Mouse (Mus musculus) left cerebral cortex, postnatal 36 days (tissue): Measurements from ENCODE around the gene Taf8. TPM values are rescaled to one million over a fixed set of nuclear protein-coding genes. Genes with fewer than 3 reads are reported as not detected.

ENCODE experiments used
- DNase-seq, 2 experiments: peaks; one replicate each; pipeline ENCODE4 v3.0.0; 2021 to 2022; ENCODE audit warnings: low spot score in 2 of 2, mixed read lengths in 1 of 2
- intact Hi-C: fragments of 180-260 bp; cut with DNase I; formaldehyde crosslinking; loops from one replicate; pipeline ENCODE4 v1.15.1; 2025
- total RNA-seq, 2 experiments: library from RNA; stranded (reverse); gene quantifications; 2 replicates each; pipeline ENCODE4 v1.2.3; 2021

Taf8 gene
- total RNA-seq, 2 experiments from 2014 or later: 16.9 to 20.6 TPM

DNA sequence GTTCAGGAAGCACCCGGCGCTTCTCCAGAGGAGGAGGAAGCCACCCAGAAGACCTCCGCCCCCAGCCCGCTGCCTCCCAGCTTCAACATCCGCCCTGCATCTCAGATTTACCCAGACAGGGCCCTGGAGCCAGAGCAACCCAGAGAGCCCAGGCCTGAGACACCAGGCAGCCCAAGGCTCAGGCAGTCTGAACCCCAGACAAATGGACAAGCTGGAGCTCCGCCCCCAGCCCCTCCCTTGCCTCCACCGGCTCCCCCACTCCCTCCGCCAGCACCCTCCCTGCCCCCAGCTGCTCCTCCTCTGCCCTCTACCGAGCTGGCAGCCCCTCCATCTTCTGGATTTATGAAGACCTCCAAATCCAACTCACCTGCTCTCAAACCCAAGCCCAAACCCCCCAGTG is 35.8 kb downstream of the Taf8 start:
- no peak for DNase-seq
- intact Hi-C loops: no loop called here

DNA sequence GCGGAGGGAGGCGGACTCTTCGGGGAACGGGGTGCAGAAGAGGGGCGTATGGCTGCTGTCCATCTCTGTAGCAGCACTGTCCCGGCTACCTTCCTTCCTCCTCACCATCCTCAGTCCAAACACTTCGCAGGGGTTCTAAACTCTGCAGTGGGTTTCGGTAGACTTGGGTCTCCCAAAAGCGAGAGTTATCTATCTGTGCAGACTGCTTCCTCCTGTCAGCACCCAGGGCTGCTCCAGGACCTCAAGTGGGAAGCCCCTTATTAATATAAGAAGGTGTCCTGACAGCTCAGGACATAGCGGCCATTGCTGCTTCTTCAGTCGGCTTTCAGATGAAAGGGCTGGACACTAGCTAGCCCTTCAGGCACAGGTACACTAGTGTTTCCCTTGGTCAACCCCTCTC is 37.1 kb downstream of the Taf8 start:
- DNase-seq: no peak
- intact Hi-C loops: no loop called here

DNA sequence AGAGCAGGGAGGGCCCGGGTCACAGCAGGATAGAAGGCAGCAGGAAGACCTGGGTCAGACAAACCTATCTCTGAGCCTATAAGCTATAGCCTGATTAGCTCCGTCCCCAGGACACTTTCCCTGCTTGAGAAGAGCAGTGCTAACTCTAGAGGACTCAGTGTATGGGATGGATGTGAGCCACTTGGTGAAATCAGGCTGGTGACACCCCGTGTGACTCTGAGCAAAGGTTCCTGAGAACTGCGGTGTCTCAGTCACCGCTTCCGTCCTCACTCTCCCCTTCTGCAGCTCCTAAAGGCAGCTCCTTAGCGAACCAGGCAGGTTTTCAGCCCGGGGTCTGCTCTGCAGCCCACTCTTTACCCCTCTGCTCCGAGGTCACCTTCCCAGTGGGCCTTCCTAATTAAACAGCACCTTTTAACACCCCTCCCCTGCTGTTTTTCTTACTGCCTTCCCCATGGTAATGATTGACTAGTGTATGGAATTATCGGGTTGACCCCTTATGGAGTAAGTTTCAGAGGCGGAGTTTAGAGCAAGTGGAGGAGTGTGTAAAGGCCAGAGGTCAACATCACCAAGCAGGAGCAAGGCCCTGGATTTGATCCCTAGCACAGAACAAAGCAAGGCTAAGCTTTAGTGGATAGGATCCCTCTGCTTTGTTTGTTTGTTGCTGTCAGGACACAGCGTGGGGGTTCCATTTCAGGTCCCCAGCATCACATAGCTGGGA is 37.7 kb downstream of the Taf8 start:
- intact Hi-C loops: no loop called here
- no peak for DNase-seq

DNA sequence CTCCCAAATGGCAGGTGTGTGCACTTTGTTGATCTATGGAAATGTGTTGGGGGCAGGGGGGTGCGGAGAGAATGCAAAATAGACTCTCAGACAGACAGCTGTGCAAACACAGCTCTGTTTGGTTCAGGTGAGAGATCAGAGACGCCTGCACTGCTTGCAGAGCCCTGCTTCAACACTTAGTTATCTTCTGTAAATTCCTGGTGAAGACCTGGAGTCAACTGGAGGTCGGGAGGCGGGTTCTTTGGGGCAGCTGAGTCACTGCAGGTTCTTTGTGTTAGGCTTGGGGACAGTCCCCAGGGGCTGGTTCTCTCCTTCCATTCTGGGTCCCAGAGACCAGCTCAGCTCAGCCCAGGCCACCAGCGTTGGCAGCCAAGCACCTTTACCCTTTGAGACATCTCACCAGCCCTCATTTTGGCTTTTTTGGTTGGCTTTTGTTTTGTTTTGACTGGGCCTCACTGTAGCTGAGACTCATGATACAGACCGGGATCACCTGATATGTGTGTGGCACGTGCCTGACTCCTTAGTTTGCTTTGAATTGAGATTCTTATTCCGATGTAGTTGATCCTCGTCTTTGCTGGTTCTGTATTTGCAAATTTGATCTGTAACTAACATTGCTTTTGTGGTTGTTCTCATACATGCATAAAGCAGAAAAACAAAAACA is 39.2 kb downstream of the Taf8 start:
- intact Hi-C loops: no loop called here
- DNase-seq: no peak

DNA sequence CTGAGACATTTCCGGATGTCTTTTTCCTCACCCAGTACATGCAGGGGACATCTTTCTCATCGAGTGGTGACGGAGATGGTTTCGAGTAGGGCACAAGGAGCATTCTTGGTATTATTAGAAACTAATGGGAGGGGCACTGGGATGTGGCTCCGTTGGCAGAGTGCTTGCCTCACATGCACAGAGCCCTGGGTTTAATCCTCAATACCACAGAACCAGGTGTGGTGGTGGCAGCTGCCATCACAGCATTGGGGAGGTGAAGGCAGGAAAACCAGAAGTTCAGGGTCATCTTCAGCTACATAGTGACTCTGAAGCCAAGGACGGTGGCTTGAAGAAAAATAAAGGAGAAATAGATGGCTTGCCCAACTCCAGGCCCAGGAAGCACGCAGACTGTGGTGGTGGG is 39.9 kb downstream of the Taf8 start:
- DNase-seq: no peak
- intact Hi-C loops: no loop called here

DNA sequence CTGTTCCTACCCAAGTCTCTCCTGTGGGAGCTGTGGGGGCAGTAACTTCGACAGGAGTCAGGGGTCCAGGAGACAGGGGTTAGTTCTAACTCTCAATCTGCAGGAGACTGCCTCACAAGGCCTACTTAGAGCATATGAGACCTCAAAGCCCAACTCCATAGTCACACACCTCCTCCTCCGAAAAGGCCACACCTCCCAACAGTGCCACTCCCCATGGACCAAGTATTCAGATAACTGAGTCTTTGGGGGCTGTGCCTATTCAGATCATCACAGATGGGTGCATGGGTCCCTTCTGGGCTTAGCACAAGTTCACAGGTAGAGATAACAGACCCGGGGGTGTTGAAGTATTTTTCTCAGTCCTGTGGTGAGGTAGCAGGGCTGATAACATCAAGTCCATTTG is 40.4 kb downstream of the Taf8 start:
- intact Hi-C loops: no loop called here
- no peak for DNase-seq

DNA sequence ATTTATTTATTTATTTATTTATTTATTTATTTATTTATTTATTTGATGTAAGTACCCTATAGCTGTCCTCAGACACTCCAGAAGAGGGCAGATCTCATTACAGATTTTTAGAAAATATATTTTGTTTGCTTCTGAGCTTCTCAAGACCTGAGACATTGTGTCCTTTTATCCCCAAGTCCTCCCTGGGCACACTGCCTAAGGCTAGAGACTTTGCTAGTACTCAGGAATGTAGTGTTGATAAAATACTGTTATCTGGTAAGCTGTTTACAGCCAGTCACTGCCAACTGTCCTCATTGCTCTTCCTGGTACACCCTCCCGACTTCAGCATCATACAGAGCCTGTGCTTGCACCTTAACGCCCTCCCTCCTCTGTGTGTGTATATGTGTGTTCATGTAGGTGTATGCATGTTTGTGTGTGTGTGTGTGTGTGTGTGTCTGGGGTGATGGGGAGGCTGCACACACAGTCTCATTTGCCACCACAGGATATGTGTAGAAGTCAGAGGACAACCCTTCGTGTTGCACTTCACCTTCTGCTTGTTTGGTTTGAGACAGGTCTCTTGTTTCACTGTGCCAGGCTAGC is 42.7 kb downstream of the Taf8 start:
- intact Hi-C loops: no loop called here

DNA sequence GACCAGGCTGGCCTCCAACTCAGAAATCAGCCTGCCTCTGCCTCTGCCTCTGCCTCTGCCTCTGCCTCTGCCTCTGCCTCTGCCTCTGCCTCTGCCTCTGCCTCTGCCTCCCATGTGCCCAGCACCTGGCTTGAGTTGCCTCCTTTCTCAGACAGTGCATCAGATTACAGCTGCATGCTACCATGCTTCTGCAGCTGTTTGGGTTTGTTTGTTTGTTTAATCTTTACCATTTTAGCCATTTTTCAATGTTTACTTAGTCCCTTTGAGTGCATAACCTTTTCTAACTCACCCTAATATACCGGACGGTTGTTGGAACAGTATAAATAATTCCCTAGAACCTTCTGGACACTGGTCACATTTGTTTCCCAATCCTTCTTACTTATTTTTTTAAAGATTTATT is 43.2 kb downstream of the Taf8 start:
- intact Hi-C loops: no loop called here
- no peak for DNase-seq

More for the DNA sequence above, 42.7 kb downstream of the Taf8 start:
- DNase-seq: no peak

DNA sequence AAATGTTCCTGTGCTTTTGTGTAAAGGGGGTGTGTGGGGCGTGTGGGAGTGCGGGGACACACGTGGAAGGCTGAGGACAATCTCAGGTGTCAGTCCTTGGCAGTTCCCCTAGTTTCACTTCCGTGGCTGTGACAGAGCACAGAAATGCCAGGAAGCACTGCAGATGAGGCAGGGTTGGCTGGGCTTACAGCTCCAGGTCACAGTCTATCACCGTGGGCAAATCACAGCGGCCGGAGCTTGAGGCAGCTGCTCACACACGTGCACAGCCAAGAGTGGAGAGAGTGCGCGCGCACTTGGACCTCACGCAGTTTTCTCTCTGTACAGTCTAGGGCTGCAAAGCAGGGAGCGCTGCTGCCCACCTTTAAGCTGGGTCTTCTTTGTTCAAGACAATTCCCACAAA is 43.8 kb downstream of the Taf8 start:
- DNase-seq: no peak
- intact Hi-C loops: no loop called here

DNA sequence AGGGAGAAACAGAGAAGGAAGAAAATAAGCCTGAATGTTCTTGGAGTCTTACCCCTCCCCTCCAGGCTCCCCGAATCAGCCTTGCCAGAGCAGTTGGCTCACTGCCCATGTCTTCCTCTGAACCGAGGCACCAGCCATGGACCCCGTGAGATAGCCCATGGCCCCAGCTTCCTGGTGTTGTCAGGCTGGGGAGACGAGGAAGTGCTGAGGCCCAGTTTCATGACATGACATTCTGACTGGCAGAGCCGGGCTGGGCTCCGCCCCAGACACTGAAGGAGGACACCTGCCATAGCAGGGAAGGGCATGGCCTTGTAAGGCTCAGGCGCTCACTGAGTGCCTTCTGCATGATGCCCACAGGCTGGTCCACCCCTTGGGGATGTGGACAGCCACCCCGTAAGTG is 47.4 kb downstream of the Taf8 start:
- no peak for DNase-seq
- intact Hi-C loops: no loop called here

DNA sequence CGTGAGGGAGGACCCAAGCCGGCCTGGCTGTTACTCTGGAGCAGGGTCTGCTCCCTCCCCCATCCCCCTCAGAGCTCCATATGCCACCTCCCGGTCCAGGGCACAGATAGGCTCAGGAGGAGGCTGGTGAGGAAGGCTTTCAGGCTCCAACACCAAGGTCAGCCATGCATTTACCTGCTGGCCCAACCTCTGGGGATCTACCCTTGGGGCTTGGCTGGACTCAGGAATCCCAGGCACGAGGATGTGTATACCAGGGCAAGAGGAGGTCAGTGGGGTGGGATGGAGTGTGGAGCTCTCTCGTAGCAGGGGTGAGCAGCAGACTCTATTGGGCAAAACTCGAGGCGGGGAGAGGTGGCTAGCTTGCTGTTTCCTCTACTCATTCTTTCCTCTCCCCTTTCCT is 49.2 kb downstream of the Taf8 start:
- DNase-seq: no peak
- intact Hi-C loops: no loop called here

DNA sequence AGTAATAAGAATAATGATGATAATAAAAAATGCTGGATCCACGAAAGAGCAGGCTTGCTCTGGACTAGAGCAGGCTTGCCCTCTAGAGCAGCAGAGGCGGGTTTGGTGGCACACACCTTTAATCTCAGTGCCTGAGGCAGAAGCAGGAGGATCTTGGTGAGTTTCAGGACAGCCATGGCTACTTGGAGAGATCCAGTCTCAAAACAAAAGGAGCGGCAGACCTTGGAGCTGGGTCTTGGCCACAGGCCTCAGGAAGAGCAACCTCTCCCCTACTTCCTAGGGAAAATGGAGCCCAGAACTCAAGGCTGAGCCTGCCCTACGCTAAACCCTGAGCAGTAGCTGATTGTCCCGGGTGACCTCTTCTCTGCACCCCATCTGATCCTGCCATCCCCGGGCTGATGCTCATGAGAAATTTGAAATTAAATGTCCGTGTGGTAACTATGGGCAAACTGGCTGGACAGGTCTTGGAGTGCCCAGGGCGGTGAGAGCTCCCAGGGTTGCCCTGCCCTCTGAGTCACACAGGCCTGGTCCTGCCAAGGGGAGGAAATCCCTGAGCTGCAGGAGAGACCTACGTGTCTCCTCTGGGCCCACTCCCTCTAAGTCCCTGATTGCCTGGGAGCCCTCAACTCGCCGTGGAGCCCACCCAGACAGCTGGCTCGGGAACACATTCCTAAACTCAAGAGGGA is 51.1 kb downstream of the Taf8 start:
- intact Hi-C loops: no loop called here
- DNase-seq: no peak

DNA sequence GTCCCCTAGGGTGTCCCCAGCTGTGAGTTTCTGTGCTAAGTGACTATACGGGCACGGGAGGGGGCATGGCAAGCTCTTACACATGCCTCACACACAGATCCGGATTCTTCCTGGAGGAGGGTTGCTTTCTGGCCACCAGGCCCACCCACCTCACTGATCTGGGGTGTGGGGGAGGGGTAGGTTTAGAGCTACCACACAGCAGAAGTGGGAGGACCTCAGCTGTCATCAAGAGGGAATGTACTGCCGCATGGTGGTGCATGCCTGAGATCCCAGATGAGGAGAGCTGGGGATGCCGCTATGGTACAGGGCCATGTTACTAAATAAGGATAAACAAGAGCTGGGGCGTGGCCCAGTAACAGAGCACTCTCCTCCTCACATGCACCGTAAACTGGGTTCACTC is 51.9 kb downstream of the Taf8 start:
- intact Hi-C loops: no loop called here
- no peak for DNase-seq

DNA sequence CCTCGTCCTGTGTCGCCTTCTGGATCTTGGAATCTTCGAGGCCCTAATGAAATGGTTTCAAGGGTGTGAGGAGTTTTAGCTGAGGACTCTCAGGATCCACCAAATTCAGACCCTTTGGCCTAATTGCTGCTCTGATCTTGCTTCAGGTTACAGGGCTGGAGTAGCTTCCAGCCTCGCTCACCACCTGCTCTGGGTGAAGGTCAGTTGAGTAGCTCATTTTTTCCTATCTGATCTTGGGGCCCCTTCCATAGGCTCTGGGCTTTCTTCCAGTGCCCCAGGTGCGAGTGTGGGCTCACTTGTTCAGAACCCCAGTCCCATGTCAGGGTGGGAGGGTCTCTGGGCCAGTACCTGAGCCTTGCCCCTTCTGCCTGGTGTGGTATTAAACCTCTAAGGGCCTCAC is 52.7 kb downstream of the Taf8 start:
- intact Hi-C loops: no loop called here
- no peak for DNase-seq

DNA sequence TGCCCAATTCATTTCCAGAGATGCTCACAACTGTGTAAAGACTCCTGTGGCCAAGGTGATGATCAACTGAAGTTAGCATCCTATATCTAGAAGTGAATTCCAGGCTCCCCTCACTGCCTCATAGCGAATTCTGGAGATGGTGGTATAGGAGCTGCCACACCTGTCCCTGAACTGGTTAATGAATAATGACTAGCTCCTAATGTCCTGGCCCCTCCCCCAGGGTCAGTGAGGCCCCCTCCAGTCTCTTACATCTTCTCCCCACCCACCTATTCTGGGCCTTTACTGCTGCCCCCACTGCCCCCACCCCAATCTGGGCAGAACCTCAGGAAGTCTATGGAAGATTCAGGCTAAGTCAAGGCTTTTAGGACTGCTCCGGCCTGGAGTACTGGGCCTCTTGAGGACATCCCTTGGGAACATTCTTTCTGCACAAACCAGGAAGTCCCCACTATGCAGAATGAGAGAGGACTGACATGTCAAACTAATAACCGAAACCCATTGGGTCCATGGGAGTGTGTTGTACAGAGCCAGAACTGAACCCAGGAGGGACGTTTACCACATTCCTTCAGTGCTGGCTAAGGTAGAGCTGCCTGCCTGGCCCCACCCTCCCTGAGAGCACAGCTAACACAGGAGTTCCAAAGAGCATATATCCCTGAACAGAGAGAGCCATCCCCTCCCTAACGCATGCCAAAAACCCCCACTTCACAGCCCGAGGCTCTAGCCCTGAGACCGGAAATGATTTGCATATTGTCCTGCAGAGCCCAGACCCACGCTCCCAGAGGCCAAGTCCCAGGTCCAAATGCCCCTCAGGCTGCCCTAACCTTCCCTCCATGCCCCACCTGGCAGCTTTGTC is 53.3 kb downstream of the Taf8 start:
- intact Hi-C loops: no loop called here
- no peak for DNase-seq

DNA sequence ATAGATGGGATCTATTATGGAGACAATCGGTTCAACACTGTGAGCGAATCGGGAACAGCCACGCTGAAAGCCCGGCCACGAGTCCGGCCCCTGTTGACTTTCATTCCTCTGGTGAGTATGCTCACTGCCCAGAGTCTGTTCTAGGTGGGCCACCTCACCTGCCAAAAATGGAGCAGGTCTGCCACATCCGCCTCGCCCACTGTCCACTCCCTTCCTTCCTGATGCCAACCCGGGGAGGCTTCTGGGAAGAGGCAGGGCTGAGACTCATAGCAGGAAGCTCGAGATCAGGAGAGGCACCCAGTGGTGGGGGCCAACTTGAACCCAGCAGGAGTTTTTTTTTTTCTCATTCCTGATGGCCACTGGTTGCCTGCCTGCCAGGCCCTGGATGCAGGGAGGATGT is 55.5 kb downstream of the Taf8 start:
- intact Hi-C loops: no loop called here
- DNase-seq: no peak

DNA sequence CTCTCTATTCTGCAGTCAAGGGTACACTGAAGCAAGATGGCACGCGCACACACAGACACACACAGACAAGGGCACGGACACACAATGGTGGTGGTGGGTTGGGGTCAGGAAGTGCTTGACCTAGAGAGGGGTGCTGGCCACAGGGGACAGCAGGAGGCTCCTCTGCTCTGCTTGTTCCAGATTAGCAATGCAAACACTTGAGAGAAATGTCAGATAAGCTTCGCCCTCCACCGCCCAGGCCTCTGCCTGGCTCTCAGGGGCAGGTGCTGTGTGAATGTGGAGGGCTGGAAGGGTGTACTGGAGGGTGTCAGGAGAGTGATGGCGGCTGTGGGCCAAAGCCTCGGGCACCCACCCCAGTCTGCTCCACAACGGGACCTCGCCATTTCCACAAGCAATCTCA is 56.1 kb downstream of the Taf8 start:
- intact Hi-C loops: no loop called here
- no peak for DNase-seq

DNA sequence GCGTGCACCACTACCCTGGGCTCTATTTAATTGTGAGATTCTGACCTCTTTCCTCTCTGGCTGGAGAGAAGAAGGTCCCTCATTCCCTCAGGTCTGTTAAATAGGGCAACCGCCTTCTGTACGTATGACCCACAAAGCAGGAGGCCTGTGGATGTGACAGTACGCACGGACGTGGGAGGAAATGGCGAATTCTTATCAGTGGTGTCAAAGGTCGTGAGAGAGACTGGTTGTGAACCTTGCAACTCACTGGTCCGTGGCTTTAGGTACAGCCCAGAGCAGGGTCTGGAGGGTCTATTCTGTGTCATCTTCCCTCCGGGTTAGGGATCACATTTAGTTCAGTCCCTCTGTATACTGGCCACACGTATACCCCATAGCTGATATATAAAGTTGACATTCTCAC is 56.6 kb downstream of the Taf8 start:
- no peak for DNase-seq
- intact Hi-C loops: no loop called here

DNA sequence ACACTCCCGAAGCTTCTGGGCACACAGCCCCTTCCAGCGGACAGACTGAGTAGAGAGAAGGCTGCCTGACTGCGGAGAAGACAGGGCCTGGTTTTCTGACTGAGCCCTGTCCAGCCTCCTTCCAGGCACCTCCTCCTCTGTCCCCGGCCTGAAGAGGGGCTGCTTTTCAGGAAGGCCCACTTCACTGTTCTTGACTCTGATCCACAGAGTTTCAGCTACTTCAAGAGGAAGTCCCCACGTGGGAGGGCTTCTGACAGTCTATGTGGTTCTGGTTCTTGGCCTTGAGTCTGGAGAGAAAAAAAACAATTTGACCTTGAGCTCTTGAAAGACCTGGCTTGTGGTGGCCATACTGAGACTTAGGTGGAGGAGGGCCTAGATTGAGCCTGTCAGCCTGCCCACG is 58.0 kb downstream of the Taf8 start:
- DNase-seq: no peak
- intact Hi-C loops: no loop called here

DNA sequence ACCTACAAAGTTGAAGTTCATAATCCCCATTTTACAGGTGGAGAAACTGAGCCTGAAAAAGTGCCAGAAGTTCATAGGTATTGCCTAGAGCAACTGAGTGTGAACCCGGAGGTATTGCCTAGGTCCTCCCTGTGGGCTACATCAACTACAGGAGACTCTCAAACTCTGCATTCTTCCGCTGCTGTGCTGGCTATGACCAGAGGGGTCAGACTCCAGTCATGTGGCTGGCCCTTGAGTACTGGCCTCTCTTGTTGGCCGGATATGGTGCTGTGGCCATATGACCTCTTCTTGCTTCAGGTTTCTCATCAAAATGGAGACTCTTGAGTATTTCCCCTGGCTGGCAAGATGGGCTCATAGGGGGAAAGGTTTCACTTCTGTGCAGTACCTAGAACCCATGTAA is 59.8 kb downstream of the Taf8 start:
- DNase-seq: no peak
- intact Hi-C loops: no loop called here
